Mouse (Mus musculus) adrenal gland, postnatal 10 days (tissue): ENCODE data around the gene Hpse2. TPM values are rescaled to one million over a fixed set of nuclear protein-coding genes. Genes with fewer than 3 reads are reported as not detected.
A peak's percentile ranks its signal among the peaks of the same experiment; 100 is the strongest.

ENCODE experiments used
- DNase-seq: peaks from one replicate; pipeline ENCODE4 v3.0.0; 2021; ENCODE audit warnings: mixed read lengths
- total RNA-seq, 2 experiments: library from RNA; stranded (reverse); gene quantifications; 2 replicates each; pipeline ENCODE4 v1.2.3; 2021

The Hpse2 gene
- total RNA-seq, 2 experiments from 2014 or later = not detected

- no peak for DNase-seq
Observed at GRCm38 (mm10) chr19:42948114-42948636, 440.0 kb downstream of the Hpse2 start.

GRCm38 (mm10) chr19:42937544-42937943, 450.6 kb downstream of the Hpse2 start:
- no peak for DNase-seq

- no peak for DNase-seq
Observed at GRCm38 (mm10) chr19:42936661-42937193, 451.4 kb downstream of the Hpse2 start.

- no peak for DNase-seq
Observed at GRCm38 (mm10) chr19:42929702-42930101, 458.5 kb downstream of the Hpse2 start.

DNA sequence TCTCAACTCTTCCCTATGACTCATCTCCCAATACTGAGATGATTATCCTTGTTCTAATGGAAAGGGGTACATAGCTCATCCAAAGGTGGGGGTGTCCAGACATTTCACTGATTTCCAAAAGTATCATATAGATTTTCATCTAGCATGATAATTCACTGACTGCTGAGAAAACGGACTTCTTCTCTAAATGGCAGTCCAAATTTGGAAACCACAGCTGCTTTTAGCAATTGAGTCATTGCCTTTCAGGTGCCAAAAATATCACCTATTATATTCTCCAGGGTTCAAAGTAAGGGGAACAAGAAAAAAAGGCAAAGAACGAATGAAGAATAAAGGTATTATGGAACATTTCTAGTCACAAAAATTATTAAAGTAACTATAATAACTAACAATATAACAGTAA, 459.9 kb downstream of the Hpse2 start:
- no peak for DNase-seq

- no peak for DNase-seq
Observed at GRCm38 (mm10) chr19:42922610-42923009, 465.5 kb downstream of the Hpse2 start.

DNA sequence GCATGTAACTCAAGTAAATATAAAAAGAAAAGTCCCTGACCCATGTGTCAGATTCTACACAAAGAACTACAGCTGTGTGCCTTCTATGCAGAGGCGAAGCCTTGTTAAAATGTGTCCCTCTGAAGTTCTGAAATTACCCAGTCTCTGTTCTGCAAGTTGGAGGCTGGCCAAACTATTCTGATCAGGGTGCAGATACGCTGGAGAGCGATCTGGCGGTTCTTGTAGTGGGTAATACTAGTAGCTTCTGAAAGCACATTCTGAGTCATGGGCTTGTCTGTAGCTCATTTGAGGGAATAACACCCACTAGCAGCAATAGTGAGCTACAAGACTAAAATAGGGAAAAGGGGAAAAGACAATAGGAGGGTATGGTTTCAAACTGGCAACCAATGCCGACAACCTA, 474.5 kb downstream of the Hpse2 start:
- DNase-seq = no peak

GRCm38 (mm10) chr19:42909719-42910118, 478.4 kb downstream of the Hpse2 start:
- no peak for DNase-seq

- no peak for DNase-seq
Observed at GRCm38 (mm10) chr19:42908553-42908952, 479.6 kb downstream of the Hpse2 start.

DNA sequence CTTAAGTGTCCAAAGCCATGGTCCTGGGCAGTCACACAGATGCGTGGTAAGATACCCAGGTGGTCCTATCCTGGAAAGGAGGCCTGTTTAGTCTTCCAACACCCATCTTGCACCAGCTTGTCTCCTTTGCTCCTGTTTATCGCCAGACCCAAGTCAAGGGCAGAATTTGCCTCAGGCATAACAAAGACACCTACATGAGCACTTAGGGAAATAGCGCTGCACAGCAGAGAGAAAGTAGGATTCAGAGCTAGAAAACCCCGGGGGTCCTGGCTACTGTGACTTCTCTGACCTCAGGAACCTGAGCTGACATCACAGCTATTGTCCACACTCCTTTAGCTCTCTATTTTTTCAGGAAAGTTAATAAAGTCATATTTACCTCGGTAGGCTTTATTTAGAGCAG, 481.8 kb downstream of the Hpse2 start:
- DNase-seq = no peak

DNA sequence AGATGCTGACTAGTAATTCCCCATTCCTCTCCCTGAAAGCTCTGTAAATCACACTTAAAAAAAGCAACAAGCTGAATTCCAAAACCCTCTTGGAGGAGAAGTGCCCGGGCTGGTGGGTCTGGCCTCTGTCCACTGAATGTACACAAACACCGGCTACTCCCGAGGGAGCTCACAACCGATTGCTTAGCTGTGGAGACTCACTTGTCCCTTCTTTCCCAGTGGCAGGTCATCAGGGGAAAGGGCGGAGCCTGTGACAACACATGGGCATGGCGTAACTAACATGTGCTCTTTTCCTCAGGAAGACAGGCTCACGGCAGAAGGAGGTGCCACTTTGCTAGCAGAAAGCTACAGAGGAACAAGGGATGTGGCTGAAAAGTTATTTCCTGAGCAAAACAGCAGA, 483.4 kb downstream of the Hpse2 start:
- DNase-seq = peak; percentile 10

- no peak for DNase-seq
Observed at GRCm38 (mm10) chr19:42904240-42904639, 483.9 kb downstream of the Hpse2 start.

DNA sequence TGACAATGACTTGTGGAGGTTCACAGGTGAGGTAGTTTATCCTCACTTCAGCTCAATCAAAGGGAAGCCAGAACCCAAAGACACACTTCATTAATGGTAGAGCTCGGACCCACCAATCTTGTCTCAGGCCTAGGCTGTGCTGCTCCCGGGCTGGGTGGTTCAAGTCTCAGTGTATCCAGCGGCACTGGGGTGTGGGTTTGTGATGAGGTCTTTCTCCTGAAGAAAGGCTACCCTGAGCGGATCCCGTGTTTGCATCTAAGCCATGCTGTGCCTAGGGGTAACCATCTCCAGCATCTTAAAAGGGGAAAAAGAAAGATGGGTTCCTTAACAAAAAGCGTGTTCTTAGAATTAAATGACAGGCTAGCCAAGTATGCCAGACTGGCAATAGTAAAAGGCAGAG, 484.3 kb downstream of the Hpse2 start:
- no peak for DNase-seq

GRCm38 (mm10) chr19:42902410-42903021, 485.6 kb downstream of the Hpse2 start:
- DNase-seq = peak; percentile 4

DNA sequence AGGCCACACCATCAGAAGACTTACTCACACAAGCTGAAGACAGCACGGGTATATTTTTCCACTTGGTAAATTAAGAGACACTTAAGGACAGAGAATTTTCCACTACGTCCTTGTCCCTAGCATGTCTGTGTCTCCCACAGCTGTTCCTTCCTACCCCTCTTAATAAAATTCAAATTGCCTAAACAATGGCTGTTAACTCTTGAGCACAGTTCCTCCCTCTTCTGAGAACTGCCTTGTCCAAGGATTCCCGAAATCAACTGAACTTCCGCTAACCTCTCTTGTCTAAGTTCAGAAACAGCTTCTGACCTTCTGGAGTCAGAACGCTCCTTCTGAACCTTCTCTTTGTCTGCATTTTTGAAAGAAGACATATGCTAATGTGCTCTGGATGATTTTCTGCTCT, 496.6 kb downstream of the Hpse2 start:
- DNase-seq = no peak

DNA sequence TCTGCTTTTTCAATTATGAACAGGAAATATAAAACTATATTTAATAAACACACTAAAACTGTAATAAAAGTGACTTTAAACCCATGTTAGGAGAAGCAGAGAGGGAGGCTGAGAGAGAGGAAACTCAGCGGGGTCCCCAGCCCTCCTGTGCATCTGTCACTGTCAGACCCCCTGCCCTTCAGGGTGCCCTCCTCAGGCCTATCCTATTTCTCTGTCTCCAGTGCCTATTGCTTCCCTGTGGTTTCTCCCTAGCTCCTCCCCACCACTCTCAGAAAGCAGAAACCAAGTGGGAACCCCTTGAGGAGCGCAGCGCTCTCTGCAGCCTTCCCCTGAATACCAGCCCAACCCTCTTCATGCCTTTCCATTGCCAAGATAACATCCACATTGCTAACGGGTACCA, 510.5 kb downstream of the Hpse2 start:
- DNase-seq = no peak

DNA sequence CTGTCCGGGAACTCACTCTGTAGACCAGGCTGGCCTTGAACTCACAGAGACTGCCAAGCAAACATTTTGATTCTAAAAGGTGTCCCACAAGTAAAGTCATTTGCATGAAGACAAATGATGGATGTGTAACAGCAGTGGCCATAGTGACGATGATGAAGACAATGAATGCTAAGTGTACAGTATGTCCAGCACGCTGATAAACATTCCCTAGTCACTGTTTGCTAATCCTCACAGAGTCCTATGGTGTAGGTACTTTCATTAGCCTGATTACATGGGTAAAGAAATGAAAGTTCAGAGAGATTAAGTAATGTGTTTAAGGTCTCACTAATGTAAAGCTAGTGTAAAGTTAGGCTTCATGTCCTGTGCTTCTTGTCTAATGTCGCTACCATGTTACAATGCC, 511.6 kb downstream of the Hpse2 start:
- no peak for DNase-seq

DNA sequence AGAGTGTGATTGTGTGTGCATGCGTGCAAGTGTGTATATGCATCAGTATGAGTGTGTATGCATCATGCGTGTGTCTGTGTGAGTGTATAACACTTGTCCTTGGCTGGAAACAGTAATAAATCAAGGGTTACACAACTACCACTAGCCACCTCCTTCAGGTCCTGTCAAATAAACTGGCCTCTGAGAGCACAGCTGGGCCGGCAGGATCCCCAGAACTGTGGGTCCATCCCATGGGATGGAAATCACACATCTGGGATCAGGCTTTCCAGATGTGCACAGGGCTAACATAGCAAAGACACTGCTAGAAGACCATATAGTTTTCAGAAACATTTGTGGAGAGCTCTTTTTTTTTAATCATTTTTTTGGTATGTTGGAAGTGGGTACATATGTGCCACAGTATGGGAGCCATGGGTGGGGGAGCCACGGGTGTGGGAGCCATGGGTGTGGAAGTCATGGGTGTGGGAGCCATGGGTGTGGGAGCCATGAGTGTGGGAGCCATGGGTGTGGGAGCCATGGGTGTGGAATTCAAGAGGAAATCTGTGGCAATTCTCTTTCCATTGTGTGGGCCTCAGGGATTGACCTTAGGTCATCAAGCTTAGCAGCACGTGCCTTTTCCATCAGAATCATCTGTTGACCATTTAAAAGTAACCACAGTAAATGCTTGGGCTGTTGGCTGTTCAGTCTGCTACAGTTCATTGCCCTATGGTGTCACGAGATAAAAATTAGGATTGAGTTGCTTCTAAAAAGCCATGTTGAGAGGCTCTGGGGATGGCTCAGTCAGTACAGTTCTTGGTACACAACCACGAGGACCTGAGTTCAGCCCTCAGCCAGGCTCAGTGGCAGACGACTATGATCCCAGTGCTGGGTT, 518.3 kb downstream of the Hpse2 start:
- no peak for DNase-seq

DNA sequence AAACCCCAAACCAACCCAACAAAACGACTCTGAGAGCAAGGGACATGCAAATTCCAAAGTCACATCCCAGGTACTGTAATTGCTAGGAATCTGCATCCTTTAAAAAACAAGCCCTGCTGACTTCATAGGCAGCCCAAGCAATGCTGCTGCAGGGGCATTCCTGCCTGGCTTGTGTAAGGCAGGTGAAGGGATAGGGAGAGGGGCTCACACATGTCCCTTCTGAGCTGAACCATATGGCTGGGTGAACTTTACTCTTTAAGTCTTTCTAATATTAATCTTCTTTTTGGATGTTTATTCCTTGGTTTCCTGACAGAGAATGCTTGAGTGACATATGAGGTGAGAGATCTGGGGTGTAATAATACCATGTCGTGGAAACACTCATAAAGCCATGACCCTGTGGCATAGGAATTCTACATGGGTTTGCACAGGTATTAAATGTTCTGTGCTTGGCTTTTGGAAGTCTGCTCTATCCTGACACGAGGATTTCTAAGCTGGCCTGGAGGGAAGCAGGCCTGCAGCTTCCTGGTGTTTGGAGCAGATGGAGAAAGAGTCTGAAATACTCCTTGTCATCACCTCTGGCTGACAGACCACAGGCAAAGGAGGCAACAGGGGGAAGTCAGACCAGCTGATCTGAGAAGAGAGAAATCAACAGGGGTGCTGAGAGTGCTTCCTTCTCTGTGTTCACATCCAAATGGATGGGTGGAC, 519.0 kb downstream of the Hpse2 start:
- DNase-seq = no peak

GRCm38 (mm10) chr19:42863013-42863412, 525.1 kb downstream of the Hpse2 start:
- no peak for DNase-seq

DNA sequence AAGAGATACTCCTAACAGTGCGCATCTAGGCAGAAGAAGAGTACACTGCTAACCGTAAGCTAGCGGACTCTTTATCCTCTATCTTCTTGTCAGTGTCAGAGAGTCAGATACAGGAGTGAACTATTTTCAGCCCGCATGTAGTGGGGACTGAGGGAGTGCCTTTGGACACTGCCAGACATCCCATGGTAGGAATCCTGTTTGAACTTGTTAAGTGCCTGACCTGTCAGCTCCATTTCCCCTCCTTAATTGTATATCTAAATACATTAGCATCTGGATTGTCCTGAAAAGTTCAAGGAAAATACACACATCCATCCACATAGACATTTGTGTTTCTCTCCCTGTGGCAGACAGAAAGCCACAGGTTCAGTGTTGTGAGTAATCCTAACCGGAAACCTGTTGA, 531.1 kb downstream of the Hpse2 start:
- no peak for DNase-seq

DNA sequence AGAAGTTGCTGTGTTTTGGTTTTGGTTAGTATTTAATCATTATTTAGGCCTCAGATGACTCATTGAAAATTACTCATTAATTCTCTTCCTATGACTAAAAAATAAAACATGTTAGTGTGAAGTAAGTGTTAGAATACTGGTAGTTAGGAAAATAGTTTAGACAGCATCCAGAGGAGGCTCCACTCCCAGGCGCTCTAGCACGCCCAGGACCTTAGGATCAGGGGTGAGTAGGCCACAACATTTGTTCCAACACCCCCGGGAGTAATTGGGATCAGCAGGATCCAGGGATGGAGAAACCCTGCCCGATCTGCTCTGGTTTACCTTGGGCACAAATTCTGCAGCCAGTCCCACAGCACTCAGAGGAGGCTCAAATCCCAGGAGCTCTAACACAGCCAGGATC, 532.5 kb downstream of the Hpse2 start:
- no peak for DNase-seq

- no peak for DNase-seq
Observed at GRCm38 (mm10) chr19:42850444-42850843, 537.7 kb downstream of the Hpse2 start.
